Mouse (Mus musculus) testis, adult 2 months (tissue): ENCODE measurements around the gene Aip.

Experiments
- CTCF ChIP-seq: fragments of 200-500 bp; IDR thresholded peaks from 2 replicates; pipeline ENCODE4 v1.5.1; 2012; ENCODE audit warnings: low read depth, mild to moderate bottlenecking, inconsistent platforms, low read length, moderate library complexity; ENCODE audit not compliant: control insufficient read depth, insufficient read depth, insufficient replicate concordance
- POLR2A ChIP-seq: fragments of 200-500 bp; IDR thresholded peaks from 2 replicates; pipeline ENCODE4 v1.6.1; 2012; ENCODE audit warnings: low read depth, mild to moderate bottlenecking, inconsistent platforms, low read length, moderate library complexity; ENCODE audit not compliant: control insufficient read depth

- TF ChIP-seq CTCF (no peak), POLR2A (no peak)
These were observed 41.2 kb upstream of the Aip start for GRCm38 (mm10) chr19:4166678-4167476.
